Mouse (Mus musculus): ENCODE results near the gene Kctd3.
A peak's percentile ranks its signal among the peaks of the same experiment; 100 is the strongest.

Kctd3 gene

GRCm38 (mm10) chr1:189006826-189007225, 815 bp downstream of the Kctd3 start:
- DNase-seq, result no peak

- DNase-seq, result peak in 1 of 2 experiments; percentile 33
Observed at GRCm38 (mm10) chr1:189006267-189006666, 1.4 kb downstream of the Kctd3 start.

- no peak for DNase-seq
Observed at GRCm38 (mm10) chr1:189004774-189005173, 2.9 kb downstream of the Kctd3 start.

GRCm38 (mm10) chr1:189001815-189002214, 5.8 kb downstream of the Kctd3 start:
- no peak for DNase-seq

GRCm38 (mm10) chr1:188999981-189000380, 7.7 kb downstream of the Kctd3 start:
- DNase-seq, result no peak

GRCm38 (mm10) chr1:188997921-188998320, 9.7 kb downstream of the Kctd3 start:
- no peak for DNase-seq

GRCm38 (mm10) chr1:188993218-188993617, 14.4 kb downstream of the Kctd3 start:
- peak in 1 of 2 experiments; percentile 16 for DNase-seq

- DNase-seq, result peak; percentile 33 to 47
Observed at GRCm38 (mm10) chr1:188980050-188980449, 27.6 kb downstream of the Kctd3 start.

GRCm38 (mm10) chr1:188973926-188974325, 33.7 kb downstream of the Kctd3 start:
- no peak for DNase-seq

GRCm38 (mm10) chr1:188973078-188973477, 34.6 kb downstream of the Kctd3 start:
- no peak for DNase-seq

GRCm38 (mm10) chr1:188952501-188952900, 55.1 kb downstream of the Kctd3 start:
- DNase-seq, result no peak

- no peak for DNase-seq
Observed at GRCm38 (mm10) chr1:188951091-188951490, 56.5 kb downstream of the Kctd3 start.

- DNase-seq, result no peak
Observed at GRCm38 (mm10) chr1:188948276-188948675, 59.4 kb downstream of the Kctd3 start.

- DNase-seq, result no peak
Observed at GRCm38 (mm10) chr1:188947794-188948193, 59.8 kb downstream of the Kctd3 start.

GRCm38 (mm10) chr1:188946849-188947248, 60.8 kb downstream of the Kctd3 start:
- no peak for DNase-seq

GRCm38 (mm10) chr1:188945326-188945725, 62.3 kb downstream of the Kctd3 start:
- peak in 1 of 2 experiments; percentile 2 for DNase-seq

GRCm38 (mm10) chr1:188937246-188937780, 70.3 kb downstream of the Kctd3 start:
- no peak for DNase-seq
